Mouse (Mus musculus): ENCODE results near the gene Arl5a. TPM values are rescaled to one million over a fixed set of nuclear protein-coding genes. Genes with fewer than 3 reads are reported as not detected.

Arl5a gene
- polyA plus RNA-seq (2015; fragmentation: Nextera tagmentation; extraction: Ambion mirVana): 39.9 and 40.2 TPM in 2 replicates

DNA sequence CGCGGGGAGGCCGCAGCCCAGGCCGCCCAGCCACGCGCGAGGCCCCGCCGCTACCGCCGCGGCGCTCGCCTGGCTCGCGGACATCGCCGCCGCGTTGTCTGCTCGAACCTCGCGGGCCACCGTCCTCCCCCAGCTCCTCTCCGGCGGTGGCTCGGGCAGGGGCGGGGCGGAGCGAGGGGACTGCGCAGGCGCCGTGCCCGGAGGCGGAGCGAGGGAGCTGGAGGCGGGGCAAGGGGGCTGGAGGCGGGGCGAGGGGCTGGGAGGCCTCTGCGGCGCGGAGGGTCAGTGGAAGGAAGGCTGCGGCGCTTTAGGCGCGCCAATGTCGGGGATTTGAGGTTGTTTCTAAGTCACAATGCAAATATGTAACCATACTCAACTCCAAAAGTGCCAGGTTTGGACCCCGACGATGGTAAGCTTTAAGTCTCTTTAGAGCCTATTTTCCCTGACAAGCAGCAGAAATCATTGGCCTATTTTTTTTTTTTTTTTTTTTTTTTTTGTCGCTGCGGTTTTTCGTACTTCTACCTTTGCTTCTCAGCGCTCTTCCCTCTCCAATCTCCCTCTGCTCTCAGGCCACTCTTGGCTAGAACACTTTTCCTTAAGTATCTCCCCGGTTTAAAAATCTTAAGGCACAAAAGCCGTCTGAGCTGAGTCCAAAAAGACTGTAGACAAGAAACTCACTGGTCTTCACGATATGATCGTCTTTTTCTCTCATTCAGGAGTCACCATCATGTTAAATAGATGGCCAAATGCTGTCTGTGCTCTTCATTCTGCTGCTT is at the start of gene Arl5a:
TSS of gene Arl5a (minus strand) at position 155 of the 776 bp plus-strand sequence.
- WGBS: under 1% methylated on average over 42 of the region's 57 CpGs
- no peaks in the 10 kb centered on the region for H3K36me3 ChIP-seq
- peak within 1 kb of the TSS; percentile 70 for H3K4me2 ChIP-seq
- H3K9me3 ChIP-seq: no peaks in the 10 kb centered on the region
- H3K4me3 ChIP-seq: peak within 1 kb of the TSS; percentile 94
- H3K27me3 ChIP-seq: no peaks in the 10 kb centered on the region
- H3K9ac ChIP-seq: peak within 1 kb of the TSS; percentile 94
- peak within 1 kb of the TSS; percentile 92 for H3K27ac ChIP-seq
- peak; percentile 96 for ATAC-seq (ENCODE audit: low FRiP score)
- H3K4me1 ChIP-seq (replicated peaks): peaks cover 34% of the 10 kb centered on the region

DNA sequence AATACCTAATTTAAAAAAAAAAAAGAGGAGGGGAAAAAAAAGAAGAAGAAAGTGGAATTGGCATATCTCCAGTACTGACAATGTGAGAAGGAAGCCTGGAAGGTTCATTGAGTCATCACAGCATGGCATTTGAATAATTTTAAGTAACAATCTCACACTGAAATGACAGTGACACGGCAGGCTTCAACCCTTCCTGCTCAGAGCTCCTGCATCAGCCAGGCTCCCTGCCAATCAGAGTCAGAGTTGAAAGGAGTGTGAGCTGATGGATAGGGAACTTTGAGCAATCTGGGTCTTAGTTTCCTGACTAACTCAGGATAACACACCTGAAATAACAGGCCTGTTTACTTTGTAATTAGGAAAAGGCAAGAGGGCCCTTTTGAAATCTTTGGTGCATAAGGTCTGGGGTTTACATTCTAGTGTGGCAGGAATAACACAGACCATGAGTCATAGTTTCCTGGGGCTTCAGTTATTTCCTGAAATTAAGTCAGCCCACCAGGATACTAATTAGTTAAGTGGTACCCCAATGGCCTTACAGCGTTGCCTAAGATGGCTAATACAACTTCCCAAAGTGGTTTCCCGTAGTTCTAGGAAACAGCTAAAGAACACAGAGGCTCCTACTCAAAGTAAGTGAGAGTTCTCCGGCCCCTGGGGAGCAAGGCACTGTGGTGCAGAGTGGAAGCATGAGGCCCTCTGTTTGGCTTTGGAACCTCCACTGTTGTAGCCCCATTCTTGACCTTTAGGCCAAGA is 47.0 kb upstream of the Arl5a start:
- Histone ChIP-seq H3K4me1 (replicated peaks) (no peaks in the 10 kb centered on the region), H3K9ac (no peak overlapping the region), H3K4me2 (no peak overlapping the region), H3K27me3 (no peaks in the 10 kb centered on the region), H3K27ac (no peak overlapping the region), H3K9me3 (no peaks in the 10 kb centered on the region), H3K36me3 (peaks cover 44% of the 10 kb centered on the region), H3K4me3 (no peak overlapping the region)
- ATAC-seq (ENCODE audit: low FRiP score): no peak
- 57% methylated on average over 4 of the region's 4 CpGs for WGBS

DNA sequence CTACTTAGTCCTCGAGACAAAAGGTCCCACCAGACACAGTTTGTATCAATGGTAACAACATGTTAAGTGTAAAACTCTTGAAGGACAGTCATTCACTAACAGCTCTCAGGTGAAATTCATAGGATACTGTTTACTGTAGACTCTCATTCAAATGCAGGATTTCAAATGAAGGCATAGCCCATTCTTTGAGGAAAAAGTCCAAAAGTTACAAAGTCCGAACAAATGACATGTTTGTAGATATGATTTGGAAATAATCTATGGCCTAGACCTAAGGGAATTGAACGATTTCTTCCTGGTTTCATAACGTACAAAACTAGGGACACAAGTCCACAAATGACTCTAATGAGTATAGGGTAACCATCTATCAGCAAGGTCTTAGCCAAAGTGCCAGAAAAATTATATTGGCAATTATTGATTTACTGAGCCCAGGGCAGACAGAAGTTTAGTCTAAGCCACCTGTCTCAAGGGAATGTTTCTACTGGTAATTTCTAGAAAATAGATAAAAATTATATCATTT is 45.4 kb upstream of the Arl5a start:
- peaks cover 39% of the 10 kb centered on the region for H3K36me3 ChIP-seq
- H3K9me3 ChIP-seq: no peaks in the 10 kb centered on the region
- no peak for ATAC-seq (ENCODE audit: low FRiP score)
- H3K4me1 ChIP-seq (replicated peaks): no peaks in the 10 kb centered on the region
- no peak overlapping the region for H3K27ac ChIP-seq
- no peak overlapping the region for H3K9ac ChIP-seq
- no peak overlapping the region for H3K4me2 ChIP-seq
- H3K4me3 ChIP-seq: no peak overlapping the region
- 87% methylated on average over 4 of the region's 4 CpGs for WGBS
- no peaks in the 10 kb centered on the region for H3K27me3 ChIP-seq

DNA sequence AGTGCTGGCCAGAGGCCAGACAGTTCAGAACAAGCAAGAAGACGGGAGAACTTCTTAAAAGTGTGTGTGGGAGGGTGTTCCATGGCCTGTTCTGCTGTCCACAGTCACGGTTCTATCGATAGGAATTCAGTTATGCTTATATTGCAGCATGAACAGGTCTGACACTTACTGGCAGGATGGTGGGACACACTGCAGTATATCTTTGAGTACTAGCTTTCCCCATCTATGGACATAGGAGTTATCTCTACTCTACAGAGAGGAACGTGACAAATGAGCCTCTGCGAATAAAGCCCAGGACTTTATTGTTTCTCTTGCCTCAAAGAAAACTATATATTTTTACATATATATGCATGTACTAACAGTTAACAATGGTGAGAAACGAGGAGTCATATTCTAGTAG is 42.9 kb upstream of the Arl5a start:
- H3K36me3 ChIP-seq: peaks cover 22% of the 10 kb centered on the region
- H3K4me3 ChIP-seq: no peak overlapping the region
- H3K9ac ChIP-seq: no peak overlapping the region
- no peaks in the 10 kb centered on the region for H3K9me3 ChIP-seq
- no peak overlapping the region for H3K27ac ChIP-seq
- H3K4me1 ChIP-seq (replicated peaks): no peaks in the 10 kb centered on the region
- no peaks in the 10 kb centered on the region for H3K27me3 ChIP-seq
- 86% methylated on average over 6 of the region's 6 CpGs for WGBS
- ATAC-seq (ENCODE audit: low FRiP score): no peak
- no peak overlapping the region for H3K4me2 ChIP-seq

DNA sequence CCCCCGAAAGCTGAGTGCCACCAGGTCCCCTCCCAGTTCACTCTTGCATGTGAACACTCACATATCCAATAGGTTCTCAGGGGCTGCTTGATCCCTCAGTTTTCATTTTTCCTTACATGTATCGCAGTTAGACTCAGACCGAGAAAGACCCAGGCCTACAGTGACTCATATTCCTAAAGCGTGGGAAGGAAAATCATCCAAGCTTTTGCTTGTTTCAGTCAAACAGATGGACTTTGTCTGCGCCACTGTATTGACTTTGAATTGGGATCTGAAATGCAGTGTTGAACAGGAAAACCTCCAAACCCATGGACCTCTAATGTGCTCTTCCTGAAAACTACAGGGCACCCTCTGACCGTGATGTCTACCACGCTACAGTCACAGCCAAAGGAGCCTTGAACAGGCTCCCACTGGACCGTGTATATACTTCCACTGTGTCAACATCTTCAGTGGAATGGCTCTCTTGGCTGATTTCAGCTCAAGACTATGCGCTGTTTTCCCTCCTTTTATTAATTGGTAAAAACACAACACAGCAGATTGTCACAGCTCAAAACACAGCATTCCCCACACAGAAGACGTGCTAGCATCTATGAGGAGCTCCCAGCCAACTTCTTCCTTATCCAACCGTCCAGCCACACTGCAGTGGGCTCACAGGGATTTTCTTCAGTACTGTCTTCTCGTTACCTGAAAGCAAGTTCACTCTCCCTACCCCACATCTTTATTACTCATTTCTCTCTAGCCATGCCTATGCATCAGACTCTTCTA is 36.7 kb upstream of the Arl5a start:
- Histone ChIP-seq H3K27me3 (no peaks in the 10 kb centered on the region), H3K4me2 (no peak overlapping the region), H3K36me3 (peaks cover 16% of the 10 kb centered on the region), H3K9me3 (no peaks in the 10 kb centered on the region), H3K4me3 (no peak overlapping the region), H3K9ac (no peak overlapping the region), H3K27ac (no peak overlapping the region), H3K4me1 (replicated peaks) (no peaks in the 10 kb centered on the region)
- no peak for ATAC-seq (ENCODE audit: low FRiP score)
- WGBS: 93% methylated on average over 12 of the region's 12 CpGs

DNA sequence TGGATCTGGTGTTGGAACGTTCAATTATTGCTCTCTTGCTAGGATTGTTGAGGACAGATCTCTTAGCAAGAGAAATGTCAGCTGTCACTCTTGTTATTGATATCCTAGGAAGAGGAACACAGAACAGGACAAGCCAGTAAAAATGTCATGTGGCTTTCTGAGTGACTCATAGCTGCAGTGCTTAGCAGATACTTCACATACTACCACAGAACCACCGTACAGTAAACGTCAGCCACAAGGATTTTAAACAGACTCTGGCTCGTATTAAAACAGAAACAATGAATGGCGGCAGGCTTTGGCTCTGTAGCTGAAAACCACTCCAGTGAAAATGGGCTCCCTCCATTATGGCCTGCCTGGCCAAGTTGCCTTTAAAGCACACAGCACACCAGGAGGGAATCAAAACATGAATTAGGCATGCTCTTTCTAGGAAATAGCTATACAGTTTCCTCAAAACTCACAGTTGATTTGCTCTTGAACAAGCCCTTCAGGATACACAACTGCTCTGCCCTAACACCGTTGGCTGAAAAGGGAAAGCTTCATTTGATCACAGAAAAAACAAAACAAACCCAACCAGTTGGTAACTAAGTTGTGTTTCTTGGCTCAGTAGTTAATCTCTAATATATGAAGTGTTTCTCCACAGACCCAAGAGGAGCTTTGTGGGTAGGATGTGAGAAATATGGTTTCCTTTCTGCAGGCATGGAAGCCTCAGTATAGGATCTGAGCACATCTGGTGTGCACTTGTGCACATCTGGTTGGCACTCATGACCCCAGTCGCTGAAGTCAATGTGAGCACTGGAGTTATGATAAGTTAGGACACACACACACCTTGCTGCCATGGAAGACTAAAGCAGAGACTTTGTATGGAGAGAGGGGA is 31.1 kb upstream of the Arl5a start:
- WGBS: 76% methylated on average over 7 of the region's 7 CpGs
- Histone ChIP-seq H3K27me3 (no peaks in the 10 kb centered on the region), H3K4me2 (no peak overlapping the region), H3K9ac (no peak overlapping the region), H3K4me1 (replicated peaks) (no peaks in the 10 kb centered on the region), H3K27ac (no peak overlapping the region), H3K4me3 (no peak overlapping the region), H3K9me3 (no peaks in the 10 kb centered on the region), H3K36me3 (peaks cover 19% of the 10 kb centered on the region)
- no peak for ATAC-seq (ENCODE audit: low FRiP score)

DNA sequence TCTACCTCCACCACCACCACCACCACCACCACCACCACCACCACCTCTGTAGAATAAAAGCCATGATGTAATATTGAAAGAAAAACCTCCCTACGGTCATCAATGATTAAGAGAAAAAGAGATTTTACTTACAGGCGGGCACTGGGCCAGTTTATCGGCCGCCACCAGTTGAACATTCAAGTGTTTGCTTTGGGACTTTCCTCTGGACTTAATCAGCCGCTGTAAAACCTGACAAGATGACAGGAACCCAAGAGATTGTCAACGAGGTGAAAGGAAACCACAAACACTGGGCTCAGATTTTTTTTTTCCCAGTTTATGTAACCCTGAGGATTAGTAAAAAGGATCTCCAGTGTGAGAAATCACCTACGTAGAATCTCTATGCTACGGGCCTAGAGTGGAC is 25.1 kb upstream of the Arl5a start:
- no peak overlapping the region for H3K9ac ChIP-seq
- H3K4me3 ChIP-seq: no peak overlapping the region
- no peak overlapping the region for H3K27ac ChIP-seq
- no peaks in the 10 kb centered on the region for H3K4me1 ChIP-seq (replicated peaks)
- H3K4me2 ChIP-seq: no peak overlapping the region
- ATAC-seq (ENCODE audit: low FRiP score): no peak
- WGBS: 92% methylated on average over 8 of the region's 8 CpGs
- no peaks in the 10 kb centered on the region for H3K9me3 ChIP-seq
- H3K27me3 ChIP-seq: no peaks in the 10 kb centered on the region
- peaks cover 36% of the 10 kb centered on the region for H3K36me3 ChIP-seq

DNA sequence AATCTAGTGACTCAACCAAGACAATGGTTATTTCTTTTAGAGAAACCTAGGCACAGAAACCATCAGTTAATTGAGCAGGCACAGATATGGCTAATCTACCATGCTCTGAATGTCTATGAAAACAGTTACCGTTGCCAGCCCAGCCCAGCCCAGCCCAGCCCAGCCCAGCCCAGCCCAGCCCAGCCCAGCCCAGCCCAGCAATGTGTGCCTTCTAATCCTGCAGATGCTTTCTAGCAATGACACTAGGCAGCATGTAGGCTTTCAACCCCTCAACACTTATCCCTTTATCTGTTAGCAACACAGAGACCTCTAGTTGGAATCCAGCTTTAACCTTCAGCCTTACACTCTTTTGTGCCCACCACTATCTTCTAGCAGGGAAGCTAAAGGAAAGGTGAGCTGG is 24.2 kb upstream of the Arl5a start:
- H3K4me2 ChIP-seq: no peak overlapping the region
- no peaks in the 10 kb centered on the region for H3K27me3 ChIP-seq
- WGBS: 74% methylated on average over 1 of the region's 1 CpGs
- H3K27ac ChIP-seq: no peak overlapping the region
- H3K4me1 ChIP-seq (replicated peaks): no peaks in the 10 kb centered on the region
- no peak overlapping the region for H3K9ac ChIP-seq
- ATAC-seq (ENCODE audit: low FRiP score): no peak
- H3K4me3 ChIP-seq: no peak overlapping the region
- no peaks in the 10 kb centered on the region for H3K9me3 ChIP-seq
- H3K36me3 ChIP-seq: peaks cover 28% of the 10 kb centered on the region

DNA sequence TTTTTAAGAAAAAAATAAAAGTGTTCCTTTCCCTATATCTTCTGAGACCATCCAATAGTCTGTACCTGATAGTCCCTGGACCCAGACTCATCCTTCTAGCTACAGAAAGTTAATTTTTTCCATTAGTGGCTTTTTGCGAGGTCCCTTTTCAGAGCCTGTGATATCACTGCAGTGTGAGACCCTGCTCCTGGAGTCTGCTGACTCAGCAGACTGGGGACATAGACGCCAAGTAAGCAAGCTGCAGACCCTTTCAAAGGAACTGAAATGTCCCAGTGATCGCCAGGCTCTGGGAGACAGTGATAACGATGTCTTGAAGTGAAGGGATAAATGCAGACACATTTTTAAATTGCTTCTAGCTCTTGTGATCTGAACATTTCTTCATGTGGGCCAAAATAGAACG is 21.9 kb upstream of the Arl5a start:
- Histone ChIP-seq H3K36me3 (peaks cover 26% of the 10 kb centered on the region), H3K27me3 (no peaks in the 10 kb centered on the region), H3K9me3 (no peaks in the 10 kb centered on the region), H3K4me1 (replicated peaks) (no peaks in the 10 kb centered on the region), H3K9ac (no peak overlapping the region), H3K4me2 (no peak overlapping the region), H3K27ac (no peak overlapping the region), H3K4me3 (no peak overlapping the region)
- no peak for ATAC-seq (ENCODE audit: low FRiP score)
- WGBS: 74% methylated on average over 5 of the region's 5 CpGs

DNA sequence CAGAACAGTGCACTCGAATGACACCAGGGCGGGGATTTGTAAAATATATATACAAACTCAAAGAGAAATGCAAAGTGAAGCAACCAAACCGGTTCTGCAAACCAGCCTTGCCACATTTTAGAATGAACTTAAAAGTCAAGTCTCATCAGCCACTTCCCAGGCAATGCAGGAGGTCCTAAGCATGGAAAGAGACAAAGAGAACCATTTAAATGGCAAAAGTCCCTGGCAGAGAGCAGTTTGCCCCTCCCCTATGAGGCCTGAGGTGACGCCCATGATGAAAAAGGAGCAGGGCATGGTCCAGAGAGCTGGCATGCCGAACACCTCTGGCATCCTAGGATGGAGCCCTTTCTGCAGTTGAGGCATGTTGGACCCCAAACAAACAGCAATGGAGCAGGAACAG is 17.4 kb upstream of the Arl5a start:
- H3K4me2 ChIP-seq: no peak overlapping the region
- H3K9ac ChIP-seq: no peak overlapping the region
- H3K4me1 ChIP-seq (replicated peaks): no peaks in the 10 kb centered on the region
- ATAC-seq (ENCODE audit: low FRiP score): no peak
- H3K4me3 ChIP-seq: no peak overlapping the region
- WGBS: 39% methylated on average over 5 of the region's 5 CpGs
- H3K36me3 ChIP-seq: peaks cover 3% of the 10 kb centered on the region; the same call in 1 of the 2 replicates
- H3K27me3 ChIP-seq: no peaks in the 10 kb centered on the region
- H3K9me3 ChIP-seq: no peaks in the 10 kb centered on the region
- H3K27ac ChIP-seq: no peak overlapping the region

DNA sequence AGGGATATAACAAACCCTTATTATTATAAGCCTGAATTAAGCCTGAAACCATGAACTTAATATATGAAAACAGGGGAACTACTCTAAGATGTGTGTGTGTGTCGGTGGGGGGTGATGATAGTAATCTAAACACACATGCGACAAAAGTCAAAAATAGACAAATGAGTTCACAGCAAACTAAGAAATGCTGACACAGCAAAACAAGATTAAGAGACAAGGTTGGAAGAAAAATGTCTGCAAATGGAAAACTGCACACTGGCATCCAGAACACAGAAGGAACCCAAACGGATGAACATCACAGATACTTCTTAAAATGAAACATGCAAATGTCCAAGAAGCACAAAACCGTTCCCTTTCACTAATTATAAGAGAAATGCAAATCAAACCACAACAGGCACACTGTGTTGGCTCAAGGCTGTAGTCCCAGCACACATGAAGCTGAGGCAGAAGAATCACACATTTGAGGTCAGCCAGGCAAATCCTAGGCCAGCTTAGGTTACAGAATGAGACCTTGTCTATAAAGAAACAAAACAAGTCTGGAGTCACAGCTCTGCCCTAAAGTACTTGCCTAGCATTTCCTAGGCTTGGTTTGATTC is 15.8 kb upstream of the Arl5a start:
- no peaks in the 10 kb centered on the region; the same call in 1 of the 2 replicates for H3K36me3 ChIP-seq
- no peak overlapping the region for H3K9ac ChIP-seq
- H3K27ac ChIP-seq: no peak overlapping the region
- H3K4me2 ChIP-seq: no peak overlapping the region
- no peaks in the 10 kb centered on the region for H3K9me3 ChIP-seq
- H3K4me1 ChIP-seq (replicated peaks): no peaks in the 10 kb centered on the region
- WGBS: 83% methylated on average over 4 of the region's 4 CpGs
- no peaks in the 10 kb centered on the region for H3K27me3 ChIP-seq
- no peak for ATAC-seq (ENCODE audit: low FRiP score)
- H3K4me3 ChIP-seq: no peak overlapping the region
